Mouse (Mus musculus) lung, adult 2 months (tissue): Measurements from ENCODE around the gene Eri2. TPM values are rescaled to one million over a fixed set of nuclear protein-coding genes. Genes with fewer than 3 reads are reported as not detected.
"Not testable (repeated sequence)": the region's sequence is repeated elsewhere in the genome, so short reads cannot be mapped to it uniquely, and the experiment has no call there.

Experiments used
- DNase-seq: peaks from one replicate; pipeline ENCODE4 v3.0.0; 2022
- H3K4me1 ChIP-seq: fragments of 200-500 bp; 2 replicates; pipeline ENCODE4 v1.6.1; 2011; ENCODE audit warnings: low read length; ENCODE audit not compliant: control insufficient read depth, insufficient read depth
- H3K4me3 ChIP-seq: fragments of 200-500 bp; replicated peaks from 2 replicates; pipeline ENCODE3; 2011; ENCODE audit warnings: low read depth, mild to moderate bottlenecking, control low read depth, low read length; ENCODE audit errors: extremely low read depth
- CTCF ChIP-seq: fragments of 200-500 bp; IDR thresholded peaks from 2 replicates; pipeline ENCODE4 v1.5.1; 2011; ENCODE audit warnings: mild to moderate bottlenecking, low read length, control low read depth; ENCODE audit not compliant: insufficient read depth
- POLR2A ChIP-seq: fragments of 200-500 bp; IDR thresholded peaks from 2 replicates; pipeline ENCODE4 v1.6.1; 2011; ENCODE audit warnings: low read depth, mild to moderate bottlenecking, control low read depth, low read length, borderline replicate concordance; ENCODE audit errors: extremely low read depth
- WGBS: fragments of 180-500 bp; shearing (Covaris S2); methylation state at CpG from one replicate; pipeline ENCODE4 v1.1.7; 2018; 5-methylcytosine and 5-hydroxymethylcytosine counted together
- polyA plus RNA-seq: library from polyadenylated mRNA; depleted of rRNA; stranded (reverse); fragments of >200 nt; gene quantifications from 2 replicates; pipeline ENCODE4 v1.2.3, GENCODE M21; 2012; rRNA removed

Gene Eri2
- polyA plus RNA-seq, 1 experiment = 1.2 TPM

- Histone ChIP-seq H3K4me3 (no peak overlapping the region), H3K4me1 (no peaks in the 10 kb centered on the region)
- DNase-seq = no peak
- TF ChIP-seq CTCF (no peak), POLR2A (no peak)
- 45% methylated on average over 2 of the region's 2 CpGs for WGBS
These were observed 45.1 kb downstream of the Eri2 start for GRCm38 (mm10) chr7:119748761-119749160.

DNA sequence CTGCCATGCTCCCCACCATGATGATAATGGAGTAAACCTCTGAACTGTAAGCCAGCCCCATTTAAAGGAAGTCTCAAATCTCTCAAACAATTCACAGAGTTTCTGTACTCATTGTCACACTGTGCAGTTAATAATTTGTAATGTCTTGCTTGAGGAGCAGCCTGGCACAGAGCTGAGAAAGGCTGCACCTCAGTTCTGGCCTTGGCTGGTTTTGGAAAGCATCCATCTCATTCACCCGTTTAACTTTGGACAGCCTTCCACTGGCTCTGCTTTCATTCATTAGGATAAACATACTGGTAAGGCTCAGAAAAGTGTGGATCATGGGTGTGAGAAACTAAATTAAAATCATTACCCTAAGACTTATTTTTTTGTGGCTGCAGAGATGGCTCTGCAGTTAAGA is 48.0 kb downstream of the Eri2 start:
- DNase-seq = no peak
- TF ChIP-seq CTCF (no peak), POLR2A (no peak)
- Histone ChIP-seq H3K4me1 (no peaks in the 10 kb centered on the region), H3K4me3 (no peak overlapping the region)
- 66% methylated on average over 1 of the region's 1 CpGs for WGBS

GRCm38 (mm10) chr7:119744321-119744720 is 49.5 kb downstream of the Eri2 start:
- no peak for DNase-seq
- no peak overlapping the region for H3K4me3 ChIP-seq
- TF ChIP-seq POLR2A = no peak
- no peak for TF ChIP-seq CTCF
- 10% methylated on average over 34 of the region's 34 CpGs for WGBS
- H3K4me1 ChIP-seq = no peaks in the 10 kb centered on the region

GRCm38 (mm10) chr7:119739798-119740468 is 53.9 kb downstream of the Eri2 start:
- H3K4me1 ChIP-seq, DNase-seq, H3K4me3 ChIP-seq: not testable (repeated sequence)
- 2% methylated on average over 25 of the region's 44 CpGs for WGBS

- Histone ChIP-seq H3K4me1 (no peaks in the 10 kb centered on the region), H3K4me3 (no peak overlapping the region)
- TF ChIP-seq CTCF (no peak), POLR2A (no peak)
- DNase-seq = no peak
- WGBS = 93% methylated on average over 2 of the region's 2 CpGs
These were observed 55.0 kb downstream of the Eri2 start for GRCm38 (mm10) chr7:119738877-119739276.

- H3K4me3 ChIP-seq, DNase-seq, H3K4me1 ChIP-seq: not testable (repeated sequence)
- WGBS = 86% methylated on average over 4 of the region's 4 CpGs
These were observed 62.6 kb downstream of the Eri2 start for GRCm38 (mm10) chr7:119731262-119731661.

- Histone ChIP-seq H3K4me1 (no peaks in the 10 kb centered on the region), H3K4me3 (no peak overlapping the region)
- TF ChIP-seq CTCF = no peak
- TF ChIP-seq POLR2A = no peak
- no peak for DNase-seq
- 79% methylated on average over 2 of the region's 2 CpGs for WGBS
These were observed 66.2 kb downstream of the Eri2 start for GRCm38 (mm10) chr7:119727621-119728020.

- DNase-seq = no peak
- Histone ChIP-seq H3K4me3 (peak overlapping the region; percentile 95), H3K4me1 (peaks cover 5% of the 10 kb centered on the region; the same call in 1 of the 2 replicates)
- TF ChIP-seq CTCF (no peak), POLR2A (no peak)
- WGBS = 11% methylated on average over 8 of the region's 8 CpGs
These were observed 72.9 kb downstream of the Eri2 start for GRCm38 (mm10) chr7:119720947-119721310.

- under 1% methylated on average over 60 of the region's 60 CpGs for WGBS
- peak within 1 kb of the TSS; percentile 95 for H3K4me3 ChIP-seq
- TF ChIP-seq POLR2A (peak; percentile 84; the same call in 1 of the 2 replicates), CTCF (peak; percentile 41; the same call in 1 of the 2 replicates)
- DNase-seq = peak; percentile 91
- peaks cover 5% of the 10 kb centered on the region; the same call in 1 of the 2 replicates for H3K4me1 ChIP-seq
These were observed 73.5 kb downstream of the Eri2 start, which contains the start of gene Thumpd1 for GRCm38 (mm10) chr7:119720253-119720946. Gene Thumpd1 (minus strand): TSS chr7:119720798.

Other genes with a start within 250 kb of the Eri2 start
- gene Acsm2, start 239.7 kb downstream of the Eri2 start, polyA plus RNA-seq = not detected in 2 replicates
- gene Acsm1, start 187.0 kb downstream of the Eri2 start, polyA plus RNA-seq = 3.7 and 6.2 TPM in 2 replicates
- gene Acsm4, start 104.0 kb downstream of the Eri2 start, polyA plus RNA-seq = not detected in 2 replicates
- gene Thumpd1, start 73.3 kb downstream of the Eri2 start, polyA plus RNA-seq = 9.1 and 10.3 TPM in 2 replicates
- gene Acsm3, start 33.1 kb downstream of the Eri2 start, polyA plus RNA-seq = 0.57 and 2.9 TPM in 2 replicates
- 1.6 and 4.9 TPM in 2 replicates for gene Rexo5, start 52 bp downstream of the Eri2 start, polyA plus RNA-seq
- 1.3 and 3.0 TPM in 2 replicates for gene Lyrm1, start 101.8 kb upstream of the Eri2 start, polyA plus RNA-seq
- 4.1 and 6.7 TPM in 2 replicates for gene Dcun1d3, start 102.2 kb upstream of the Eri2 start, polyA plus RNA-seq